Mouse (Mus musculus): ENCODE data around the gene Spcs3.
A peak's percentile ranks its signal among the peaks of the same experiment; 100 is the strongest.
"Not testable (repeated sequence)": the region's sequence is repeated elsewhere in the genome, so short reads cannot be mapped to it uniquely, and the experiment has no call there.

The Spcs3 gene

GRCm38 (mm10) chr8:54529382-54530296 is at the start of gene Spcs3, which contains the start of gene Asb5:
Gene Spcs3, minus strand, starts transcription at chr8:54529998.
Gene Asb5, plus strand, starts transcription at chr8:54529580.
- peak; percentile 96 for DNase-seq

GRCm38 (mm10) chr8:54570618-54571609 is 41.1 kb upstream of the Spcs3 start:
- DNase-seq: no peak

- DNase-seq: no peak
These were observed 37.4 kb upstream of the Spcs3 start for GRCm38 (mm10) chr8:54567168-54567567.

GRCm38 (mm10) chr8:54565603-54566260 is 35.9 kb upstream of the Spcs3 start:
- DNase-seq: no peak

GRCm38 (mm10) chr8:54565181-54565580 is 35.4 kb upstream of the Spcs3 start:
- DNase-seq: no peak

- peak; percentile 19 for DNase-seq
These were observed 32.3 kb upstream of the Spcs3 start for GRCm38 (mm10) chr8:54562137-54562536.

GRCm38 (mm10) chr8:54554921-54555320 is 25.1 kb upstream of the Spcs3 start:
- no peak for DNase-seq

- no peak for DNase-seq
These were observed 20.3 kb upstream of the Spcs3 start for GRCm38 (mm10) chr8:54550026-54550574.

GRCm38 (mm10) chr8:54548383-54548782 is 18.6 kb upstream of the Spcs3 start:
- DNase-seq: no peak

GRCm38 (mm10) chr8:54541331-54541730 is 11.5 kb upstream of the Spcs3 start:
- no peak for DNase-seq

GRCm38 (mm10) chr8:54537285-54537684 is 7.5 kb upstream of the Spcs3 start:
- no peak for DNase-seq

- DNase-seq: no peak
These were observed 5.4 kb upstream of the Spcs3 start for GRCm38 (mm10) chr8:54535172-54535571.

- no peak for DNase-seq
These were observed 1.2 kb downstream of the Spcs3 start for GRCm38 (mm10) chr8:54528571-54528970.

- no peak for DNase-seq
These were observed 3.1 kb downstream of the Spcs3 start for GRCm38 (mm10) chr8:54526700-54527099.

GRCm38 (mm10) chr8:54525606-54526005 is 4.2 kb downstream of the Spcs3 start:
- DNase-seq: no peak

GRCm38 (mm10) chr8:54520516-54520915 is 9.3 kb downstream of the Spcs3 start:
- DNase-seq: no peak

GRCm38 (mm10) chr8:54518756-54519460 is 10.9 kb downstream of the Spcs3 start:
- no peak for DNase-seq

GRCm38 (mm10) chr8:54512200-54512599 is 17.6 kb downstream of the Spcs3 start:
- not testable (repeated sequence) for DNase-seq

- DNase-seq: no peak
These were observed 18.0 kb downstream of the Spcs3 start for GRCm38 (mm10) chr8:54511791-54512190.

- DNase-seq: peak; percentile 18
These were observed 20.5 kb downstream of the Spcs3 start for GRCm38 (mm10) chr8:54509221-54509721.

- DNase-seq: no peak
These were observed 21.0 kb downstream of the Spcs3 start for GRCm38 (mm10) chr8:54508814-54509213.

GRCm38 (mm10) chr8:54508096-54508456 is 21.7 kb downstream of the Spcs3 start:
- no peak for DNase-seq
